Mouse (Mus musculus): ENCODE results near the gene Rbm15b. TPM values are rescaled to one million over a fixed set of nuclear protein-coding genes. Genes with fewer than 3 reads are reported as not detected.

Rbm15b gene
- polyA plus RNA-seq, 1 experiment = 36.9 TPM

DNA sequence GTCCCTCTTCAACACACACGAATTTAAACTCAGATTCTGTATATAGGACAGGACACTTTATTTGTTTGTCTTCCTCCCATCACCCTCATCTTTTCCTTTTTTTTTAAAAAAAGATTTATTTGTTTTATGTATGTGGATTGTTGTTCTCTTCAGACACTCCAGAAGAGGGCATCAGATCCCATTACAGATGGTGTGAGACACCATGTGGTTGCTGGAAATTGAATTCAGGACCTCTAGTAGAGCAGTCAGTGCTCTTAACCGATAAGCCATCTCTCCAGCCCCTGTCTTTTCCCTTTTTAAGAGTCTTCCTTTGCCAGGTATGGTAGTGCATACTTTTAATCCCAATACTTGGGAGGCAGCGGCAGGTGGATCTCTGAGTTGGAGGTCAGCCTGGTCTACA, 30.6 kb downstream of the Rbm15b start:
- peaks cover 70% of the 10 kb centered on the region for H3K36me3 ChIP-seq (ENCODE audit: control insufficient read depth, insufficient read depth, low read length, poor library complexity, severe bottlenecking)

DNA sequence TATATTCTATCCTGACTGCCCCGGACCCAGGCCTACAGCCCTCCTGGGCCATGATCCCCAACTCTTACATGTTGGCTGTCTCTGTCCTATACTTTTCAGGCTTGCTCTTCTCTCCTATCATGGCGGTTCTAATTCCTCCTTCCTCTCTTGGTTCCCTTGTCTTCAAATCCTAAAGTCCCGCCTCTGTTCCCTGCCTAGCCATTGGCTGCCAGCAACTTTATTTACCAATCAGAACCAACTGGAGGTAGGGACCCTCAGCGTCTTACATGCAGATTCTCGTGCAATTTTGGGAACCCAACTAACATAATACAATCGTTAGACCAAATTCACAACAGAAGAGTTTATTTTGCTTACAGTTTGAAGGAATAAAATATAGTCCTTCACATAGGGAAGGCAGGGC, 44.4 kb downstream of the Rbm15b start:
- Histone ChIP-seq H3K27me3 (ENCODE audit: control insufficient read depth, insufficient read depth, low read length, poor library complexity, severe bottlenecking) (no peaks in the 10 kb centered on the region), H3K27ac (ENCODE audit: insufficient read depth, low read length) (no peak overlapping the region), H3K4me1 (ENCODE audit: control insufficient read depth, insufficient read depth, low read length) (no peaks in the 10 kb centered on the region), H3K9me3 (replicated peaks; ENCODE audit: control insufficient read depth, insufficient read depth, low read length, poor library complexity, severe bottlenecking) (no peaks in the 10 kb centered on the region), H3K9ac (ENCODE audit: low read depth, poor library complexity, severe bottlenecking) (peak overlapping the region; percentile 59), H3K36me3 (ENCODE audit: control insufficient read depth, insufficient read depth, low read length, poor library complexity, severe bottlenecking) (peaks cover 47% of the 10 kb centered on the region), H3K4me3 (ENCODE audit: low read depth, low read length) (peak overlapping the region; percentile 74)
- TF ChIP-seq CTCF (IDR thresholded peaks at IDR 0.05; ENCODE audit: low read depth, low read length) (no peak), EP300 (IDR thresholded peaks at IDR 0.05; ENCODE audit: insufficient read depth, low read depth, low read length) (no peak), POLR2A (IDR thresholded peaks at IDR 0.05; ENCODE audit: insufficient read depth, low read length) (no peak)

More for the DNA sequence above, 30.6 kb downstream of the Rbm15b start:
- Histone ChIP-seq H3K9ac (ENCODE audit: low read depth, poor library complexity, severe bottlenecking) (no peak overlapping the region), H3K4me1 (ENCODE audit: control insufficient read depth, insufficient read depth, low read length) (no peaks in the 10 kb centered on the region), H3K27me3 (ENCODE audit: control insufficient read depth, insufficient read depth, low read length, poor library complexity, severe bottlenecking) (no peaks in the 10 kb centered on the region), H3K27ac (ENCODE audit: insufficient read depth, low read length) (no peak overlapping the region), H3K9me3 (replicated peaks; ENCODE audit: control insufficient read depth, insufficient read depth, low read length, poor library complexity, severe bottlenecking) (no peaks in the 10 kb centered on the region), H3K4me3 (ENCODE audit: low read depth, low read length) (no peak overlapping the region)
- TF ChIP-seq CTCF (IDR thresholded peaks at IDR 0.05; ENCODE audit: low read depth, low read length) = no peak
- TF ChIP-seq EP300 (IDR thresholded peaks at IDR 0.05; ENCODE audit: insufficient read depth, low read depth, low read length) = no peak
- no peak for TF ChIP-seq POLR2A (IDR thresholded peaks at IDR 0.05; ENCODE audit: insufficient read depth, low read length)

DNA sequence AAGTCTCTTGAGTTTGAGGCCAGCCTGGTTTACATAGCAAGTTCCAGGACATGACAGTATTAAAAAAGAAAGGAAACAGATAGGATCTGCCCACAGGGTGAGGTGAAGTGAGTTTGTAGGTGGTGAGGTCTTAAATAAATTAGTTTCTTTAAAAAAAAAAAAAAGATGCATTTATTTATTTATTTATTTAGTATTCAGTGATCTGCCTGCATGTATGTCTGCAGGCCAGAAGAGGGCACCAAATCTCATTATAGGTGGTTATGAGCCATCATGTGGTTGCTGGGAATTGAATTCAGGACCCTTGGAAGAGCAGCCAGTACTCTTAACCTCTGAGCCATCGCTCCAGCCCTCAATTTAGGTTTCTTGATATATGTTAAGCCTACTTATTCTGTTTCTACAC, 46.7 kb downstream of the Rbm15b start:
- Histone ChIP-seq H3K36me3 (ENCODE audit: control insufficient read depth, insufficient read depth, low read length, poor library complexity, severe bottlenecking) (peaks cover 52% of the 10 kb centered on the region), H3K27me3 (ENCODE audit: control insufficient read depth, insufficient read depth, low read length, poor library complexity, severe bottlenecking) (no peaks in the 10 kb centered on the region), H3K4me1 (ENCODE audit: control insufficient read depth, insufficient read depth, low read length) (no peaks in the 10 kb centered on the region), H3K9me3 (replicated peaks; ENCODE audit: control insufficient read depth, insufficient read depth, low read length, poor library complexity, severe bottlenecking) (no peaks in the 10 kb centered on the region), H3K9ac (ENCODE audit: low read depth, poor library complexity, severe bottlenecking) (no peak overlapping the region), H3K4me3 (ENCODE audit: low read depth, low read length) (no peak overlapping the region), H3K27ac (ENCODE audit: insufficient read depth, low read length) (no peak overlapping the region)
- no peak for TF ChIP-seq POLR2A (IDR thresholded peaks at IDR 0.05; ENCODE audit: insufficient read depth, low read length)
- no peak for TF ChIP-seq CTCF (IDR thresholded peaks at IDR 0.05; ENCODE audit: low read depth, low read length)
- no peak for TF ChIP-seq EP300 (IDR thresholded peaks at IDR 0.05; ENCODE audit: insufficient read depth, low read depth, low read length)

Other genes starting within 250 kb of the Rbm15b start
- not detected in 2 replicates for gene Grm2, start 231.3 kb downstream of the Rbm15b start, polyA plus RNA-seq (2011; ENCODE audit: insufficient read depth, insufficient read length, low read depth, missing spikeins)
- 30.8 and 38.7 TPM in 2 replicates for gene Tex264, start 201.5 kb downstream of the Rbm15b start, polyA plus RNA-seq (2011; ENCODE audit: insufficient read depth, insufficient read length, low read depth, missing spikeins)
- gene Rad54l2, start 98.2 kb downstream of the Rbm15b start, polyA plus RNA-seq (2011; ENCODE audit: insufficient read depth, insufficient read length, low read depth, missing spikeins) = 34.6 and 38.8 TPM in 2 replicates
- gene Dcaf1, start 65.6 kb downstream of the Rbm15b start, polyA plus RNA-seq (2011; ENCODE audit: insufficient read depth, insufficient read length, low read depth, missing spikeins) = 65.9 and 70.7 TPM in 2 replicates
- 220 and 236 TPM in 2 replicates for gene Manf, start 4.6 kb upstream of the Rbm15b start, polyA plus RNA-seq (2011; ENCODE audit: insufficient read depth, insufficient read length, low read depth, missing spikeins)